Mouse (Mus musculus) hindbrain, embryonic 14.5 days (tissue): ENCODE data around the gene Zbtb20. TPM values are rescaled to one million over a fixed set of nuclear protein-coding genes. Genes with fewer than 3 reads are reported as not detected.
A peak's percentile ranks its signal among the peaks of the same experiment; 100 is the strongest.

ENCODE experiments used
- ATAC-seq: fragments of 200-750 bp; cut with Nextera tagmentation; 2 replicates; pipeline ENCODE4 v1.8.0; 2017; ENCODE audit warnings: moderate number of reproducible peaks, mild to moderate bottlenecking, moderate TSS enrichment, moderate library complexity; ENCODE audit not compliant: low FRiP score
- DNase-seq: peaks from one replicate; pipeline ENCODE4 v3.0.0-alpha.2; 2015; ENCODE audit warnings: low spot score
- H3K27ac ChIP-seq: fragments of 300-500 bp; sonication (generic); 2 replicates; pipeline ENCODE4 v1.5.1; 2014; ENCODE audit warnings: mild to moderate bottlenecking, moderate library complexity
- H3K27me3 ChIP-seq: fragments of 300-500 bp; sonication (generic); 2 replicates; pipeline ENCODE4 v1.6.1; 2014; ENCODE audit warnings: mild to moderate bottlenecking, low read length, mixed read lengths; ENCODE audit not compliant: control insufficient read depth, insufficient read depth
- H3K36me3 ChIP-seq: fragments of 300-500 bp; sonication (generic); replicated peaks from 2 replicates; pipeline ENCODE4 v1.6.1; 2014; ENCODE audit not compliant: control insufficient read depth, insufficient read depth
- H3K4me1 ChIP-seq: fragments of 300-500 bp; sonication (generic); replicated peaks from 2 replicates; pipeline ENCODE4 v1.6.1; 2014; ENCODE audit warnings: antibody characterized with exemption, low read length, mixed read lengths; ENCODE audit not compliant: control insufficient read depth, insufficient read depth
- H3K4me2 ChIP-seq: fragments of 300-500 bp; sonication (generic); replicated peaks from 2 replicates; pipeline ENCODE4 v1.6.1; 2014; ENCODE audit warnings: mild to moderate bottlenecking, moderate library complexity
- H3K4me3 ChIP-seq: fragments of 300-500 bp; sonication (generic); replicated peaks from 2 replicates; pipeline ENCODE4 v1.5.1; 2014; ENCODE audit warnings: mild to moderate bottlenecking, low read length
- H3K9ac ChIP-seq: fragments of 300-500 bp; sonication (generic); 2 replicates; pipeline ENCODE4 v1.6.1; 2014
- H3K9me3 ChIP-seq: fragments of 300-500 bp; sonication (generic); 2 replicates; pipeline ENCODE4 v1.6.1; 2016; ENCODE audit warnings: low read length; ENCODE audit not compliant: control insufficient read depth
- WGBS: fragments of 180-500 bp; shearing (Covaris S2); extraction: QIAGEN DNeasy Blood & Tissue Kit; methylation state at CpG from one replicate; pipeline ENCODE4 v1.1.7; 2014; 5-methylcytosine and 5-hydroxymethylcytosine counted together
- polyA plus RNA-seq: library from polyadenylated mRNA; unstranded; fragments of >200 nt; fragmentation: Nextera tagmentation; extraction: Ambion mirVana; gene quantifications from 2 replicates; pipeline ENCODE4 v1.2.1, GENCODE M21; 2014

Gene Zbtb20
- polyA plus RNA-seq, 1 experiment from 2014 or later: 49.7 TPM

GRCm38 (mm10) chr16:42874456-42874855 lies 1.2 kb upstream of the Zbtb20 start:
- 0% methylated on average over 5 of the region's 5 CpGs for WGBS

GRCm38 (mm10) chr16:42874910-42875851 lies 500 bp upstream of the Zbtb20 start:
- H3K4me2 ChIP-seq: peak overlapping the region; percentile 53
- H3K4me1 ChIP-seq: no peaks in the 10 kb centered on the region
- H3K9me3 ChIP-seq: no peaks in the 10 kb centered on the region
- H3K27ac ChIP-seq: peak overlapping the region; percentile 92
- DNase-seq (peak; percentile 95), ATAC-seq (peak; percentile 98)
- H3K9ac ChIP-seq: peak overlapping the region; percentile 66
- H3K27me3 ChIP-seq: no peaks in the 10 kb centered on the region
- no peaks in the 10 kb centered on the region for H3K36me3 ChIP-seq
- WGBS: under 1% methylated on average over 54 of the region's 54 CpGs
- H3K4me3 ChIP-seq: peak overlapping the region; percentile 70

More at GRCm38 (mm10) chr16:42874456-42874855, 1.2 kb upstream of the Zbtb20 start:
- Histone ChIP-seq H3K4me3 (peak overlapping the region; percentile 44), H3K9me3 (no peaks in the 10 kb centered on the region), H3K36me3 (no peaks in the 10 kb centered on the region), H3K27me3 (no peaks in the 10 kb centered on the region), H3K27ac (peak overlapping the region; percentile 92), H3K4me1 (no peaks in the 10 kb centered on the region), H3K9ac (peak overlapping the region; percentile 66), H3K4me2 (peak overlapping the region; percentile 53)
- DNase-seq (peak; percentile 47), ATAC-seq (no peak)

GRCm38 (mm10) chr16:42876021-42877000 lies 630 bp downstream of the Zbtb20 start:
- WGBS: under 1% methylated on average over 27 of the region's 62 CpGs
- no peaks in the 10 kb centered on the region for H3K4me1 ChIP-seq
- H3K9ac ChIP-seq: peak overlapping the region; percentile 69
- H3K36me3 ChIP-seq: no peaks in the 10 kb centered on the region
- DNase-seq (peak; percentile 70), ATAC-seq (peak; percentile 43)
- peak overlapping the region; percentile 70 for H3K4me3 ChIP-seq
- H3K9me3 ChIP-seq: no peaks in the 10 kb centered on the region
- H3K27ac ChIP-seq: peak overlapping the region; percentile 92
- H3K4me2 ChIP-seq: peak overlapping the region; percentile 81
- H3K27me3 ChIP-seq: no peaks in the 10 kb centered on the region

- Histone ChIP-seq H3K9me3 (no peaks in the 10 kb centered on the region), H3K27me3 (no peaks in the 10 kb centered on the region), H3K4me1 (no peaks in the 10 kb centered on the region), H3K4me2 (no peak overlapping the region), H3K36me3 (no peaks in the 10 kb centered on the region), H3K9ac (no peak overlapping the region), H3K4me3 (no peak overlapping the region), H3K27ac (no peak overlapping the region)
- ATAC-seq: no peak
- 70% methylated on average over 3 of the region's 3 CpGs for WGBS
- DNase-seq: no peak
Measured at GRCm38 (mm10) chr16:42880046-42880445, 4.4 kb downstream of the Zbtb20 start.

- H3K9me3 ChIP-seq: no peaks in the 10 kb centered on the region
- no peak overlapping the region for H3K4me2 ChIP-seq
- 66% methylated on average over 2 of the region's 2 CpGs for WGBS
- no peaks in the 10 kb centered on the region for H3K27me3 ChIP-seq
- H3K36me3 ChIP-seq: no peaks in the 10 kb centered on the region
- H3K4me3 ChIP-seq: no peak overlapping the region
- H3K9ac ChIP-seq: no peak overlapping the region
- DNase-seq: no peak
- ATAC-seq: no peak
- H3K4me1 ChIP-seq: no peaks in the 10 kb centered on the region
- no peak overlapping the region for H3K27ac ChIP-seq
Measured at GRCm38 (mm10) chr16:42885538-42885937, 9.9 kb downstream of the Zbtb20 start.

DNA sequence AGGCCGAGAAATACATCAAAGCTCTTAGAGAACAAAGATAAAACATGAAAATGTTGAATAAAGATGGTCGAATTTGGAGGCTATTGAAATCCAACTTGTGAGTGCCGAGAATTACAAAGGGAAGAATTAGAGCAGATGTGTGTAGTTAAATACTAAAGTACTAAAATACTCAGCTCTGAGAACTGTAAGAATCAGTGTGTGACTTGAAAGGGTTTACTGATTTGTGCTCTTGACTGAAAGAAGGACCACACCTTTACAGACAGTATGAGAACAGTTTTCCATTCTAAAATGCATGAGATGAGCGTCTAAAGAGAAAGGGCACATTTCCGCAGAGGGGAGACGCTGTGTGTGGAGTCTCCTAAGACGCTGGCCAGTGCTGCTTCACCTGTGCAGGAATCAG lies 10.3 kb downstream of the Zbtb20 start:
- WGBS: 82% methylated on average over 7 of the region's 7 CpGs
- Histone ChIP-seq H3K9me3 (no peaks in the 10 kb centered on the region), H3K4me3 (no peak overlapping the region), H3K9ac (no peak overlapping the region), H3K4me2 (no peak overlapping the region), H3K4me1 (no peaks in the 10 kb centered on the region), H3K36me3 (no peaks in the 10 kb centered on the region), H3K27me3 (no peaks in the 10 kb centered on the region), H3K27ac (no peak overlapping the region)
- DNase-seq (no peak), ATAC-seq (no peak)

- H3K36me3 ChIP-seq: no peaks in the 10 kb centered on the region
- H3K27me3 ChIP-seq: no peaks in the 10 kb centered on the region
- no peaks in the 10 kb centered on the region for H3K4me1 ChIP-seq
- DNase-seq: no peak
- H3K9ac ChIP-seq: no peak overlapping the region
- no peak overlapping the region for H3K27ac ChIP-seq
- 83% methylated on average over 3 of the region's 3 CpGs for WGBS
- H3K4me3 ChIP-seq: no peak overlapping the region
- no peak overlapping the region for H3K4me2 ChIP-seq
- ATAC-seq: no peak
- H3K9me3 ChIP-seq: no peaks in the 10 kb centered on the region
Measured at GRCm38 (mm10) chr16:42897125-42897693, 21.5 kb downstream of the Zbtb20 start.

DNA sequence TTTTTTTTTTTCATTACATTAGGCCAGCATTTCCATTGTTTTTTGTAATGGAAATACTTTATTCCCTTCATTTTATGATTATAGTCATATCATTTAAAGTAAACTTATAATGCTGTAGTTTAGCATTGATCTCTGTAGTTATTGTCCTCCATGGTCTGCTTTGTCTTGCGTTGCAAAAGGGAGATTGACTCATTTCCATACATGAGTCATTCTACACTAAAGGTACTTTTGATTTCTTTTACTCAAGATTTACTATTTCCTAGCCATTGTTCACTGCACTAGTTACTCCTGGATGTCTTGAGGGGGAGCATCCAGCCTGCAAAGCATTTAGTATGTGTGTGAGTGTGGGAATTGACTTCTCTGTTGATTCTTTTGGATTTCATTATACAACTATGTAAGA lies 24.6 kb downstream of the Zbtb20 start:
- H3K9me3 ChIP-seq: no peaks in the 10 kb centered on the region
- H3K4me1 ChIP-seq: no peaks in the 10 kb centered on the region
- ATAC-seq (no peak), DNase-seq (no peak)
- H3K4me3 ChIP-seq: no peak overlapping the region
- no peaks in the 10 kb centered on the region for H3K36me3 ChIP-seq
- H3K4me2 ChIP-seq: no peak overlapping the region
- H3K9ac ChIP-seq: no peak overlapping the region
- no peaks in the 10 kb centered on the region for H3K27me3 ChIP-seq
- H3K27ac ChIP-seq: no peak overlapping the region
- 89% methylated on average over 1 of the region's 1 CpGs for WGBS
